Mouse (Mus musculus) thymus, adult 2 months (tissue): ENCODE results near the gene Ugt8a.

Experiments used
- CTCF ChIP-seq: fragments of 200-500 bp; IDR thresholded peaks from 2 replicates; pipeline ENCODE4 v1.5.1; 2012; ENCODE audit warnings: mild to moderate bottlenecking, control low read depth, low read length, moderate library complexity, borderline replicate concordance; ENCODE audit not compliant: control insufficient read depth, poor library complexity, insufficient read depth; ENCODE audit errors: extremely low read depth
- POLR2A ChIP-seq: fragments of 200-500 bp; IDR thresholded peaks from 2 replicates; pipeline ENCODE4 v1.6.1; 2012; ENCODE audit warnings: mild to moderate bottlenecking, low read length, control low read depth, moderate library complexity; ENCODE audit not compliant: control insufficient read depth, poor library complexity, insufficient read depth; ENCODE audit errors: extremely low read depth

- TF ChIP-seq CTCF (no peak), POLR2A (no peak)
Observed at GRCm38 (mm10) chr3:125937536-125938091, 805 bp downstream of the Ugt8a start.
